Mouse (Mus musculus): ENCODE results near the gene Trpv2. TPM values are rescaled to one million over a fixed set of nuclear protein-coding genes. Genes with fewer than 3 reads are reported as not detected.
A peak's percentile ranks its signal among the peaks of the same experiment; 100 is the strongest.

Trpv2 gene
- polyA plus RNA-seq, 1 experiment from 2014 or later: 4.1 TPM

- Histone ChIP-seq H3K36me3 (ENCODE audit: control insufficient read depth, insufficient read depth, low read length) (peaks cover under 1% of the 10 kb centered on the region), H3K27me3 (ENCODE audit: control insufficient read depth, insufficient read depth, low read length) (no peaks in the 10 kb centered on the region), H3K4me2 (no peak overlapping the region), H3K9ac (ENCODE audit: low read depth, low read length) (no peak overlapping the region), H3K4me1 (ENCODE audit: control insufficient read depth, insufficient read depth, low read length) (peaks cover 31% of the 10 kb centered on the region), H3K27ac (ENCODE audit: low read depth, low read length) (no peak overlapping the region), H3K4me3 (ENCODE audit: low read depth, low read length) (no peak overlapping the region), H3K9me3 (replicated peaks; ENCODE audit: control insufficient read depth, low read length) (no peaks in the 10 kb centered on the region)
- ATAC-seq (replicated peaks; ENCODE audit: insufficient number of reproducible peaks, low FRiP score, low TSS enrichment): 0 out of 2 replicates have a peak, but pooled peaks have one; percentile 28
- WGBS (ENCODE audit: insufficient replicate concordance): 44% methylated on average over 10 of the region's 10 CpGs
Measured at GRCm38 (mm10) chr11:62624341-62625291, 50.3 kb downstream of the Trpv2 start.

GRCm38 (mm10) chr11:62629352-62630224 lies 55.3 kb downstream of the Trpv2 start:
- Histone ChIP-seq H3K36me3 (ENCODE audit: control insufficient read depth, insufficient read depth, low read length) (no peaks in the 10 kb centered on the region), H3K27ac (ENCODE audit: low read depth, low read length) (peak overlapping the region; percentile 54), H3K27me3 (ENCODE audit: control insufficient read depth, insufficient read depth, low read length) (no peaks in the 10 kb centered on the region), H3K4me1 (ENCODE audit: control insufficient read depth, insufficient read depth, low read length) (peaks cover 47% of the 10 kb centered on the region), H3K9ac (ENCODE audit: low read depth, low read length) (peak overlapping the region; percentile 24; the same call in 1 of the 2 replicates), H3K4me3 (ENCODE audit: low read depth, low read length) (no peak overlapping the region), H3K4me2 (peak overlapping the region; percentile 57), H3K9me3 (replicated peaks; ENCODE audit: control insufficient read depth, low read length) (no peaks in the 10 kb centered on the region)
- WGBS (ENCODE audit: insufficient replicate concordance): 2% methylated on average over 9 of the region's 9 CpGs
- ATAC-seq (replicated peaks; ENCODE audit: insufficient number of reproducible peaks, low FRiP score, low TSS enrichment): no peak

- peaks cover 47% of the 10 kb centered on the region for H3K4me1 ChIP-seq (ENCODE audit: control insufficient read depth, insufficient read depth, low read length)
- H3K9ac ChIP-seq (ENCODE audit: low read depth, low read length): peak overlapping the region; percentile 29; the same call in 1 of the 2 replicates
- peak overlapping the region; percentile 57 for H3K4me2 ChIP-seq
- H3K4me3 ChIP-seq (ENCODE audit: low read depth, low read length): peak overlapping the region; percentile 15; the same call in 1 of the 2 replicates
- H3K36me3 ChIP-seq (ENCODE audit: control insufficient read depth, insufficient read depth, low read length): no peaks in the 10 kb centered on the region
- WGBS (ENCODE audit: insufficient replicate concordance): 3% methylated on average over 11 of the region's 11 CpGs
- ATAC-seq (replicated peaks; ENCODE audit: insufficient number of reproducible peaks, low FRiP score, low TSS enrichment): no peak
- no peaks in the 10 kb centered on the region for H3K27me3 ChIP-seq (ENCODE audit: control insufficient read depth, insufficient read depth, low read length)
- H3K9me3 ChIP-seq (replicated peaks; ENCODE audit: control insufficient read depth, low read length): no peaks in the 10 kb centered on the region
- H3K27ac ChIP-seq (ENCODE audit: low read depth, low read length): peak overlapping the region; percentile 54
Measured at GRCm38 (mm10) chr11:62630225-62630821, 56.0 kb downstream of the Trpv2 start.

GRCm38 (mm10) chr11:62631138-62631537 lies 56.9 kb downstream of the Trpv2 start:
- Histone ChIP-seq H3K4me2 (no peak overlapping the region), H3K36me3 (ENCODE audit: control insufficient read depth, insufficient read depth, low read length) (no peaks in the 10 kb centered on the region), H3K4me1 (ENCODE audit: control insufficient read depth, insufficient read depth, low read length) (peaks cover 50% of the 10 kb centered on the region), H3K9me3 (replicated peaks; ENCODE audit: control insufficient read depth, low read length) (no peaks in the 10 kb centered on the region), H3K9ac (ENCODE audit: low read depth, low read length) (no peak overlapping the region), H3K27ac (ENCODE audit: low read depth, low read length) (no peak overlapping the region), H3K4me3 (ENCODE audit: low read depth, low read length) (no peak overlapping the region), H3K27me3 (ENCODE audit: control insufficient read depth, insufficient read depth, low read length) (no peaks in the 10 kb centered on the region)
- no peak for ATAC-seq (replicated peaks; ENCODE audit: insufficient number of reproducible peaks, low FRiP score, low TSS enrichment)
- 50% methylated on average over 4 of the region's 4 CpGs for WGBS (ENCODE audit: insufficient replicate concordance)

- H3K27me3 ChIP-seq (ENCODE audit: control insufficient read depth, insufficient read depth, low read length): no peaks in the 10 kb centered on the region
- no peak for ATAC-seq (replicated peaks; ENCODE audit: insufficient number of reproducible peaks, low FRiP score, low TSS enrichment)
- H3K9ac ChIP-seq (ENCODE audit: low read depth, low read length): no peak overlapping the region
- WGBS (ENCODE audit: insufficient replicate concordance): 60% methylated on average over 3 of the region's 3 CpGs
- H3K36me3 ChIP-seq (ENCODE audit: control insufficient read depth, insufficient read depth, low read length): no peaks in the 10 kb centered on the region
- H3K27ac ChIP-seq (ENCODE audit: low read depth, low read length): no peak overlapping the region
- H3K9me3 ChIP-seq (replicated peaks; ENCODE audit: control insufficient read depth, low read length): no peaks in the 10 kb centered on the region
- peaks cover 68% of the 10 kb centered on the region for H3K4me1 ChIP-seq (ENCODE audit: control insufficient read depth, insufficient read depth, low read length)
- no peak overlapping the region for H3K4me3 ChIP-seq (ENCODE audit: low read depth, low read length)
- no peak overlapping the region for H3K4me2 ChIP-seq
Measured at GRCm38 (mm10) chr11:62635406-62635805, 61.1 kb downstream of the Trpv2 start.

- H3K27ac ChIP-seq (ENCODE audit: low read depth, low read length): peak overlapping the region; percentile 54
- no peaks in the 10 kb centered on the region for H3K9me3 ChIP-seq (replicated peaks; ENCODE audit: control insufficient read depth, low read length)
- 51% methylated on average over 11 of the region's 11 CpGs for WGBS (ENCODE audit: insufficient replicate concordance)
- no peaks in the 10 kb centered on the region for H3K36me3 ChIP-seq (ENCODE audit: control insufficient read depth, insufficient read depth, low read length)
- peak overlapping the region; percentile 29 for H3K4me2 ChIP-seq
- H3K4me1 ChIP-seq (ENCODE audit: control insufficient read depth, insufficient read depth, low read length): peaks cover 65% of the 10 kb centered on the region
- H3K4me3 ChIP-seq (ENCODE audit: low read depth, low read length): no peak overlapping the region
- ATAC-seq (replicated peaks; ENCODE audit: insufficient number of reproducible peaks, low FRiP score, low TSS enrichment): no peak
- H3K27me3 ChIP-seq (ENCODE audit: control insufficient read depth, insufficient read depth, low read length): no peaks in the 10 kb centered on the region
- H3K9ac ChIP-seq (ENCODE audit: low read depth, low read length): 0 out of 2 replicates have a peak overlapping the region, but pooled peaks have one; percentile 28
Measured at GRCm38 (mm10) chr11:62636105-62636839, 62.0 kb downstream of the Trpv2 start.

GRCm38 (mm10) chr11:62636840-62637221 lies 62.5 kb downstream of the Trpv2 start:
- ATAC-seq (replicated peaks; ENCODE audit: insufficient number of reproducible peaks, low FRiP score, low TSS enrichment): peak; percentile 66
- WGBS (ENCODE audit: insufficient replicate concordance): 61% methylated on average over 3 of the region's 3 CpGs
- Histone ChIP-seq H3K9me3 (replicated peaks; ENCODE audit: control insufficient read depth, low read length) (no peaks in the 10 kb centered on the region), H3K27ac (ENCODE audit: low read depth, low read length) (peak overlapping the region; percentile 75), H3K4me3 (ENCODE audit: low read depth, low read length) (no peak overlapping the region), H3K4me1 (ENCODE audit: control insufficient read depth, insufficient read depth, low read length) (peaks cover 68% of the 10 kb centered on the region), H3K36me3 (ENCODE audit: control insufficient read depth, insufficient read depth, low read length) (no peaks in the 10 kb centered on the region), H3K27me3 (ENCODE audit: control insufficient read depth, insufficient read depth, low read length) (no peaks in the 10 kb centered on the region), H3K4me2 (peak overlapping the region; percentile 29), H3K9ac (ENCODE audit: low read depth, low read length) (0 out of 2 replicates have a peak overlapping the region, but pooled peaks have one; percentile 28)
